Mouse (Mus musculus) intestine, embryonic 16.5 days (tissue): ENCODE data around the gene Olfr1324. TPM values are rescaled to one million over a fixed set of nuclear protein-coding genes. Genes with fewer than 3 reads are reported as not detected.
"Not testable (repeated sequence)": the region's sequence is repeated elsewhere in the genome, so short reads cannot be mapped to it uniquely, and the experiment has no call there.

Experiments used
- ATAC-seq: fragments of 200-750 bp; cut with Nextera tagmentation; 2 replicates; pipeline ENCODE4 v1.8.0; 2017; ENCODE audit warnings: moderate TSS enrichment, moderate library complexity
- H3K27ac ChIP-seq: fragments of 300-500 bp; sonication (generic); 2 replicates; pipeline ENCODE4 v1.5.1; 2014; ENCODE audit warnings: mild to moderate bottlenecking, low read length
- H3K27me3 ChIP-seq: fragments of 300-500 bp; sonication (generic); replicated peaks from 2 replicates; pipeline ENCODE4 v1.6.1; 2014; ENCODE audit warnings: low read length, control low read depth, mixed read lengths; ENCODE audit not compliant: control insufficient read depth, insufficient read depth
- H3K36me3 ChIP-seq: fragments of 300-500 bp; sonication (generic); 2 replicates; pipeline ENCODE4 v1.6.1; 2014; ENCODE audit warnings: low read length, control low read depth; ENCODE audit not compliant: control insufficient read depth, insufficient read depth
- H3K4me1 ChIP-seq: fragments of 300-500 bp; sonication (generic); 2 replicates; pipeline ENCODE4 v1.6.1; 2014; ENCODE audit warnings: low read length, control low read depth, mixed read lengths; ENCODE audit not compliant: control insufficient read depth, insufficient read depth
- H3K4me2 ChIP-seq: fragments of 300-500 bp; sonication (generic); 2 replicates; pipeline ENCODE4 v1.6.1; 2014; ENCODE audit warnings: low read depth, low read length, control low read depth
- H3K4me3 ChIP-seq: fragments of 300-500 bp; sonication (generic); 2 replicates; pipeline ENCODE4 v1.5.1; 2014; ENCODE audit warnings: mild to moderate bottlenecking, low read length
- H3K9ac ChIP-seq: fragments of 300-500 bp; sonication (generic); 2 replicates; pipeline ENCODE4 v1.6.1; 2014; ENCODE audit warnings: low read depth, low read length
- H3K9me3 ChIP-seq: fragments of 300-500 bp; sonication (generic); 2 replicates; pipeline ENCODE4 v1.6.1; 2016; ENCODE audit warnings: low read length, control low read depth; ENCODE audit not compliant: control insufficient read depth
- WGBS: fragments of 180-500 bp; shearing (Covaris S2); extraction: QIAGEN DNeasy Blood & Tissue Kit; methylation state at CpG from one replicate; pipeline ENCODE4 v1.1.7; 2014; 5-methylcytosine and 5-hydroxymethylcytosine counted together
- polyA plus RNA-seq: library from polyadenylated mRNA; unstranded; fragments of >200 nt; fragmentation: Nextera tagmentation; extraction: Ambion mirVana; gene quantifications from 2 replicates; pipeline ENCODE4 v1.2.1, GENCODE M21; 2015

Gene Olfr1324
- polyA plus RNA-seq, result not detected in 2 replicates

DNA sequence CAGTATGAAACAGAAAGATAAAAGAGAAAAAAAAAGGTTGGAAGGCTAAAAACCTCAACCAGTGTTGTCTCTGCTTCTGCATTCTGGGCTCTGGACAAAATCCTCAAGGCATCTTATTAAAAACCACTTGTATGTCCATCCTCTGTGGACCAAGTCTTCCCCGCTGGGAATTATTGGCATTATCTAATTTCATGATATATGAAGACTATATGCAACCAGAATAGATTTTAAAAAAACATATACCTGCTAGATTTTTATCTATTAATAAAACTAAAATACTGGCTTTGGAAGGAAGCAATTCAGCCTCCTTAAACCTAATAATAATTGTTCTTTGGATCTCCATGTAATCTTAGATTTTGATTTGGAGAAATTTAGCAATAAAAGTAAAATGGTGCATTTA lies at the start of gene Olfr1324:
TSS of gene Olfr1324 (minus strand) at position 101 of the 400 bp plus-strand sequence.
- Histone ChIP-seq H3K27me3 (no peaks in the 10 kb centered on the region), H3K4me3 (no peak within 1 kb of the TSS), H3K36me3 (no peaks in the 10 kb centered on the region), H3K27ac (no peak within 1 kb of the TSS), H3K4me2 (no peak within 1 kb of the TSS), H3K9ac (no peak within 1 kb of the TSS), H3K9me3 (no peaks in the 10 kb centered on the region), H3K4me1 (no peaks in the 10 kb centered on the region)
- WGBS, result 82% methylated on average over 1 of the region's 1 CpGs
- ATAC-seq, result no peak

DNA sequence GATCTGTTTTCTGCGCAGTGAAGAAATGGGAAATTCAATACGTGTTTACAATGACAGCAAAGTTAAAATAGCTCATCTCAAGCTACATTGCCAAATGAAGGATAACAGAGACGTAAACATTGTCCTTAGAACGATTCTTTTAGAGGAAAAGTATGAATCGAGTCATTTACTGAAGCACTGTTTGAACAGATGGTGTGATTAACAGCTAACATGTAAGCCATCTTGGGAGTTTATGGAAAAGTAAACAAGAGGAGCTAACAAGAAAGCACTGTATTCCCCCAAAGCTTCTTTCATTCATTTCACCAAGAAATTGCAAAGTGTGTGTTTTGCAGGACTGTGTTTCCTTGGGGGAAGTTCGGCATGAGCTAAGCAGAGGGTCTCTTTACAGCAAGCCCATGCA lies 42.0 kb upstream of the Olfr1324 start:
- not testable (repeated sequence) for H3K9ac ChIP-seq, ATAC-seq, H3K4me2 ChIP-seq, H3K36me3 ChIP-seq, H3K27ac ChIP-seq, H3K4me3 ChIP-seq, H3K27me3 ChIP-seq, H3K4me1 ChIP-seq, H3K9me3 ChIP-seq
- WGBS, result 57% methylated on average over 6 of the region's 6 CpGs

DNA sequence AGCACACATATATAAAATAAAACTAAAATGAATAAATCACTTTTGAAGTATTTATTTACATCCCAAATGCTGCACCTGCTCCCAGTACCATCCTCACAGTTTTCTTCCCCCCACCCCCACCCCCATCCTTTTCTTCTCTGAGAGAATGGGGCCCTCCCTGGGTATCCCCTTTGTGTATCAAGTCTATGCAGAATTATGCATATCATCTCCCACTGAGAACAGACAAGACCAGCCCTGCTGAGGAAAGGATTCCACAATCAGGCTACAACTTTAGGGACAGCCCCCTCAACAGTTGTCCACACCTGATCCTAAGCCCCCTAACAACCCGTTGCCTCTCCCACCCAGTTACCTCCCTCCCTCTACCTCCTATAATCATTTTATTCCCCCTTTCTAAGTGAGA lies 27.8 kb upstream of the Olfr1324 start:
- Histone ChIP-seq H3K4me3 (no peak overlapping the region), H3K4me1 (no peaks in the 10 kb centered on the region), H3K36me3 (no peaks in the 10 kb centered on the region), H3K27me3 (no peaks in the 10 kb centered on the region; the same call in 1 of the 2 replicates), H3K27ac (no peak overlapping the region), H3K9me3 (no peaks in the 10 kb centered on the region), H3K4me2 (no peak overlapping the region), H3K9ac (no peak overlapping the region)
- no peak for ATAC-seq
- WGBS, result 59% methylated on average over 1 of the region's 1 CpGs

DNA sequence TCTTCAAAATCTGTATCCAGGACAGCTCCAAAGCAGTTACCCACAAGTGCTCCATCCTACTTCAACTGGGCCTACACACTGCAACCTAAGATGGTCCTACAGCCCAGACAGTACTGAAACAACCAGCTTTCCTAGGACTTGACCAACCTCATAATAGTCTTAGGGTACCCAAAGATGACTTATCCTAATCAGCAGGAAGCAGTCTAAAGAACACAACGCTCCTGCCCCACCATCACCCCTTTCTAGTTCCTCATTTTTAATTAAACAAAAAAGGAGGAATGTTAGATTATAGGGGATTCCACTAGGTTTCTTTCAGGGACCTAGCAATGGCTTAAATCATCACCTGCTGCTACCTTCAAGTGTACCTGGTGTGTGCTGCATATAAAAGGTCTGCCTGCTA lies 15.1 kb upstream of the Olfr1324 start:
- H3K36me3 ChIP-seq, result no peaks in the 10 kb centered on the region
- H3K27me3 ChIP-seq, result no peaks in the 10 kb centered on the region
- H3K4me1 ChIP-seq, result no peaks in the 10 kb centered on the region
- no peak overlapping the region for H3K4me2 ChIP-seq
- no peak overlapping the region for H3K4me3 ChIP-seq
- no peaks in the 10 kb centered on the region for H3K9me3 ChIP-seq
- WGBS, result 55% methylated on average over 1 of the region's 1 CpGs
- no peak overlapping the region for H3K27ac ChIP-seq
- no peak overlapping the region for H3K9ac ChIP-seq
- no peak for ATAC-seq

DNA sequence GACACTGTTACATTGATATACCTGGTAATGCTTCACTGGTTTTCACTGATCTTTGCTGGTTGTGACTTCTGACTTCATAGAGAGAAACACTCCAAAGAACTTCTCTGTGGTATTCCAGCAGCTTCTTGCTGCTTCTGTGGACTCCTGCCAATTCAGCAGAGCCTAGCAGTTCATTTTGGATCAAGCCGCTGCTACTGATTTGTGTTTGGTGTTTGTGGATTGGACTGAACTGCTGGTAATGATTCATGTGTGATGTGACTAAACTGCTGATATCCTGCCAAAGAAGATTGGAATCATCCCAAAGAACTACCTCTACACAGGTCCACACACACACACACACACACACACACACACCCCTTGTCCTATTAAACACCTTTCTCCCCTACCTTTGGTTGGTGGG lies 14.4 kb upstream of the Olfr1324 start:
- Histone ChIP-seq H3K9ac (no peak overlapping the region), H3K9me3 (no peaks in the 10 kb centered on the region), H3K27ac (no peak overlapping the region), H3K4me3 (no peak overlapping the region), H3K36me3 (no peaks in the 10 kb centered on the region), H3K4me1 (no peaks in the 10 kb centered on the region), H3K4me2 (no peak overlapping the region), H3K27me3 (no peaks in the 10 kb centered on the region)
- no peak for ATAC-seq
- WGBS, result 83% methylated on average over 1 of the region's 1 CpGs

DNA sequence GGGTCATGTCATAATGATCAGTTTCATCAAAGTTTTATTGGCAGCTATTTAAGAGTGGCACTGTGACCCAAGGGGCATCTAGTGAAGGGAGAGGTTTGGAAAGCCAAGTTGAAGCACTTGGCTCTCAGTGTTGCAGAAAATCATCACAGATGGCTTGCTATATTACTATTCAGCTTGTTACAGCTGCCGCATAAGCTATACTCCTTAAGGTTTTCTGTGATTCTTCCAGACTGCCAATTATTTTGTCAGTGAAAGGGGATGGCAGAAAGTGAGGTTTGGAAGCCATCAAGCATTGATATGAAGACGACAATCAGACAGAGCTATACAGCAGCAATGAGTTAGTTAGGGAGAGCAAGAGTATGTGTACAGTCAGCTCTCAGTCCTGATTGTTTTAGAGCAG lies 4.2 kb upstream of the Olfr1324 start:
- Histone ChIP-seq H3K9me3 (no peaks in the 10 kb centered on the region), H3K9ac (no peak overlapping the region), H3K36me3 (no peaks in the 10 kb centered on the region), H3K27me3 (no peaks in the 10 kb centered on the region), H3K27ac (no peak overlapping the region), H3K4me3 (no peak overlapping the region), H3K4me2 (no peak overlapping the region), H3K4me1 (no peaks in the 10 kb centered on the region)
- 87% methylated on average over 2 of the region's 2 CpGs for WGBS
- no peak for ATAC-seq

DNA sequence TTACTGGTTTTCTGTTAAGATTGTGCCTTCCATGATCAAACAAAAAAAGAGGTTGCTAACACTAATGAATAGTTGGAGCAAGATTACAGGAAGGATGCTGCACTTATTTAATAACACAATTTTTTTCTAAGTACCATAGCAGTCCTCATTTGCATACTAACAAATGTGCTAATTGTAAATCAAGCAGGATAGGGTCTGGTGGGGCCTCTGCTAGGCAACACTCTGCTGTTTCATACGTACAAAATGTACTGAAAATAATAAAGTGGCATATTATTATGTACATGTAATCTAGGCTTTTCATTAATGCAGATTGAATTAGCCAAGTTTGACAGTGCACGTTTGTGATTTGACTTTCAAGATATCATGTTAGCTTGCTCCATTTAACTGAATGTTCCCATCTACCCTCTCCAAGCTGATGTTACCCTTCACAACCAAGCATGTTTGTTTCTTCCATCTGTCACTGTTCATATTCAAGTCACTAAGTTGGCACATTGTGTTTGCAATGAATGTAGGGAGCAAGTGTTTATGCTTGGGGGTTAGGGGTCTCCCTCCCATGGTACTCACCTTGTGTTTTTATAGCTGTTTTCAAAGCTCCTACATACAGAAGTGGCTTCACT lies 478 bp downstream of the Olfr1324 start:
- Histone ChIP-seq H3K36me3 (no peaks in the 10 kb centered on the region), H3K4me3 (no peak overlapping the region), H3K27ac (no peak overlapping the region), H3K4me2 (no peak overlapping the region), H3K9me3 (no peaks in the 10 kb centered on the region), H3K4me1 (no peaks in the 10 kb centered on the region), H3K9ac (no peak overlapping the region), H3K27me3 (no peaks in the 10 kb centered on the region)
- WGBS, result 52% methylated on average over 2 of the region's 2 CpGs
- ATAC-seq, result no peak

DNA sequence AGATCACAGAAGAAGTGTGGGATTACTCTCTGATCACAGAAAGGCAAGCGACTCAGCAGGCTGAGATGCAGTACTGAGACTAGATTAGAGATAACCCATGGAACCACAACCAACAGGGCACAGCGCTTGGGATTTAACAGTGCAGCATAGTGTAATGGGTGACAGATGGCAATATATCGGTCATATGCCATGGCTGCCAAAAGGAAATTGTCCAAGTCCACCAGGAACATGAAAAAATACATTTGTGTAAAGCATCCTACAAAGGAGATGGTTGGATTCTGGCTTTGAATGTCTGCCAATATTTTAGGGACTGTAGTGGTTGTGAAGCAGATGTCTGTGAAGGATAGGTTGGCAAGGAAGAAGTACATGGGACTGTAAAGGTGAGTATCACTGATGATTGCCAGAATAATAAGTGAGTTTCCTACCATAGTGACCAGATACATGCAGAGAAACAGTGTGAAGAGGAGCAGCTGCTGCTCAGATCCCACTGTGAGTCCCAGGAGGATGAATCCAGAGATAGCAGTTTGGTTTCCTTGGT lies 2.3 kb downstream of the Olfr1324 start:
- no peak overlapping the region for H3K9ac ChIP-seq
- no peak overlapping the region for H3K4me3 ChIP-seq
- H3K27ac ChIP-seq, result no peak overlapping the region
- no peaks in the 10 kb centered on the region for H3K9me3 ChIP-seq
- H3K4me1 ChIP-seq, result no peaks in the 10 kb centered on the region
- 83% methylated on average over 3 of the region's 3 CpGs for WGBS
- H3K36me3 ChIP-seq, result no peaks in the 10 kb centered on the region
- H3K27me3 ChIP-seq, result no peaks in the 10 kb centered on the region
- H3K4me2 ChIP-seq, result no peak overlapping the region
- ATAC-seq, result no peak

DNA sequence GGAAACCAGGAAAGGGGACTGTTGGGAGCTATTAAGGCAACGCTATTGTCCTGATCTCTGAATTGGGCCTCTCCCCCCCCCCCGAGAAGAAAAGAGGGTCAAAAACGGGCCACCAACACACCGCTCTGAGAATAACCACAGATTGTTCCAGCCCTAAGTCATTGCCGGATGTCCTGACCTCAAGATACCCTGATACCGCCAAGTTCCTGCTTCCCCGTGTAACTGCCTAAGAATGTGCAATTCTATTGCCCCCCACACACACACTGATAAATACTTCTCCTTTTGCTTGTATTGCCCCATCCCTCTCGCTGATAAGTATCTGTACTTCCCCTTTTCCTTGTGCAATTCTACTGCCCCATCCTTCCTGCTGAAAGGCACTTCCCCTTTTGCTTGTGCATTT lies 17.9 kb downstream of the Olfr1324 start:
- H3K27ac ChIP-seq, H3K4me3 ChIP-seq, H3K9ac ChIP-seq, H3K9me3 ChIP-seq, ATAC-seq, H3K4me2 ChIP-seq, H3K4me1 ChIP-seq, H3K27me3 ChIP-seq, H3K36me3 ChIP-seq: not testable (repeated sequence)
- 83% methylated on average over 8 of the region's 8 CpGs for WGBS

DNA sequence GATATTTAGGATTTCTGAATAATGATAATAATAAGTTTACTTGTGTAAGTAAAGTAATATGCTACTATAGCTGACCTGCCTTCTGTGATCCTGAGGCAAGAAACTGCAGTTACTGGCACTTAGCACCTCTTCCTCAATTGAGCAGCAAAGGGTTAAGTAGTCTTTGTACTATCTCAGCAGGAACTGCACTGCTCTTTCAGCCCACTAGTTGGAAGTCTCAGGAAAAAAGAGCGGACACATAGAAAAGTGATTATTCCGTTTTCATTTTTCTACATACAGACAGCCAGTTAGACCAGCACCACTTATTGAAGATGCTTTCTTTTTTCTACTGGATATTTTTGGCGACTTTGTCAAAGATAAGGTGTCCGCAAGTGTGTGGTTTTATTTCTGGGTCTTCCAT lies 37.7 kb downstream of the Olfr1324 start:
- 82% methylated on average over 4 of the region's 4 CpGs for WGBS
- H3K9me3 ChIP-seq, H3K27ac ChIP-seq, H3K4me1 ChIP-seq, H3K4me3 ChIP-seq, H3K4me2 ChIP-seq, ATAC-seq, H3K36me3 ChIP-seq, H3K9ac ChIP-seq, H3K27me3 ChIP-seq: not testable (repeated sequence)
